Mouse (Mus musculus) right cerebral cortex, adult 18-20 months (tissue): Measurements from ENCODE around the gene Cerk.
"Not testable (repeated sequence)": the region's sequence is repeated elsewhere in the genome, so short reads cannot be mapped to it uniquely, and the experiment has no call there.

Experiments used
- DNase-seq: peaks from one replicate; pipeline ENCODE4 v3.0.0; 2022; ENCODE audit warnings: mixed read lengths

Cerk gene

DNA sequence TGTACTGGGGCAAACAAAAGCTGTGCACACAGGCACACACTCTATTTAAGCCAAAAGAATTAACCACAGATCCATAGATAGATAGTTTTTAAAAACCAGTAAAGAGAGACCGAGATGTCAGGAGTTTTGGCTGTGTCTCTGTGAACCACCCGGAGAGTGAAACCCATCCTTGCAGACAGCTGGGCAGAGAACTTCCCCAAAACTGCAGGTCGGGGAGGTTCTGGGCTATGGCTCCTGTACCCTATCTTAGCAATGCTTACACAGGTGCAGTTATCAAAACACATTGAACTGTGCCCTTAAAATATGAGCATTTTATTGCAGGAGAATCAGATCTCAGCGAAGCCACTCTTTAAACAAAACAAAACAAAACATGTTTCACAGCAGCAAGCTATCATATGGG is 5.5 kb downstream of the Cerk start:
- DNase-seq, result no peak

DNA sequence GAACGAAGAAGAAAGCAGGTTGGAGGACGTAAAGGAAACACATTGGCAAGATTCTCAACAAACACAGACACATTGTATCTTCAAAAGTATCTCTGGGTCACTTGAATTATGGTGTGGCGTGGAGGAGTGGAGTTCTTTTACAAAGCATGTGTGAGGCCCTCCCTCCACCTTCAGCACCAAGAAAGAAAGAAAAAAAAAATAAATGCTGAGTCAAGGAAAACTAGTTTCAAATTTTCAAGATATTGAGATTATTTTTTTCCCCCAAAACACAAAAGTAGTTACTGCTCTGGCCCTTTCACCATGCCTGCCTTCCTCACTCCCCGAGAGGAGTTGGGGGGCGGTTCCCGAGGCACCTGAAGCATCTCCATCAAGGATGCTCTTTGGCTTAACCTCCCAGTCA is 7.3 kb downstream of the Cerk start:
- DNase-seq, result no peak

DNA sequence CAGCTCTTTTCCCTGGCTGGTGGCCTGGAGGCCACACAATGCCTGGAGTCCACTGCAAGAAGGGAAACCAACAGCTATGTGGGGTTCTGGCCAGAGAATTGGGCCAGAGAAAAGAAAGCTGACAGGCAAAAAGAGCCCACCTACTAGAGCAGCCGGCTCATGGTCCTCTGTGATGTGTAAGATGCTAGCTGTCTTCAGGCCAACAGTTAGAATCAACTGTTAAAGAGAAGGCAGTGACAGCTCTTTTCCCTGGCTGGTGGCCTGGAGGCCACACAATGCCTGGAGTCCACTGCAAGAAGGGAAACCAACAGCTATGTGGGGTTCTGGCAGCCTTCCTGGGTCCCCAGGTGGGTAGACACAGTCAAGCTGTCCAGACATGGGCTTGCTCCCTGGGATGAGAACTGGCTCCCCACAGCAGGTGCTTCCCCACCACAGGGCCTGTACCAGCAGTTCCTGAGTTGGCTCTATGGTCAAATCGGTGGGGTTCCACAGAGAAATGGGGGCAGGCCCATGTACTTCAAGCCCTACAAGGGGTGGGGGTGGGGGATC is 8.2 kb downstream of the Cerk start:
- not testable (repeated sequence) for DNase-seq

DNA sequence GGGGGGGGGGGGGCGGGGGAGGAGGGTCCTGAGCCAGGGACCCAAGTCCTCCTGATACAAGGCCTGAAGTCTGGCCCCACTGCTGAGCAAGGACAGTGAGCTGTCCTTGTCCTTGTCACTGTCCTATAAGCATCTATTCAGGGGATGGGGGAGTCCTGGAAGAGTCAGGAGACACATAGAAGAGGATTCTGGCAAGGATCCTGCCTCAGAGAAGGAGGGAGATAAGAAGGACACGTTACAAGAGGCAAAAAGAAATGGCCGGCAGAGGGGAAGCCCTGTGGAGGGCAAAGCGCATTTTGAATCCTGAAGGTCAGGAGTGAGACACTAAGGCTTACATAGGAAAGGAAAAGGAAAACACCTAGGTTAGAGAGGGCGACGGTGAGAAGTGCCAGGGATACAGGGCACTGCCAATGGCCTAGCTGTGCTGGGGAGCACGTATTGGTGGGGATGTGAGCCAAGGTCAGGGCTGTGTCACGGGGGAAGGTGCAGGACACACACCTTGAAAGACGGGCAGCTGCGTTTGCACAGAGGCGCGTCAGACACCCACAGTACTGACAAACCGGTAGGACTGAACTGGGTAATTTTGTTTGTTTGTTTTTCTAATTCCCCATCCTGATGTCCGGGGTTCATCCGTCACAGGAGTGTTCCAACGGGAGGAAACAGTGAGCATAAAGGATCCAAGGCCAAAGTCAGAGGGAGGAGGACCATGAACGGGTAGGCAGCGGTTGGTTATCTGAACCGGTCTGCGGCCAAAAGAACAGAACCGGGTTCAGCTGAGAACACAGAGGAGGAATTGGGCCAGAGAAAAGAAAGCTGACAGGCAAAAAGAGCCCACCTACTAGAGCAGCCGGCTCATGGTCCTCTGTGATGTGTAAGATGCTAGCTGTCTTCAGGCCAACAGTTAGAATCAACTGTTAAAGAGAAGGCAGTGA is 8.9 kb downstream of the Cerk start:
- DNase-seq, result no peak

DNA sequence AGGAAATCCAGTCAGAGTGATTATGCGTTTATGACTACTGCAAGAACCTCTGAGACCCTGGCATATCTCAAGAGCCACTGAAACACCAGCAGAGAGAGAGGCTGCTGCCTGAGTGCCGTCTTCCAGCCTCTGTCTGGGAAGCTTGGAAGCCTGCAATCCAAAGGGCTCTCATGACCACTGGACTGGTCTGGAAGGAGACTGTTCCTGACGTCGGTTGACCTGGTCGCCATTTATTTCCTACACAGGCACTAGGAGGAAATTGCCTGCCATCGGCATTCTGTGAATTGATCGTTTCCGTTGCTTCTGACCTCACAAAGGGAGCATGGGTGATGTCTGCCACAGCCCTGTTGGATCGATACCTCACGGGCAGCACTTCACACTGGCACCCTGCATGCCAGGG is 9.8 kb downstream of the Cerk start:
- no peak for DNase-seq

DNA sequence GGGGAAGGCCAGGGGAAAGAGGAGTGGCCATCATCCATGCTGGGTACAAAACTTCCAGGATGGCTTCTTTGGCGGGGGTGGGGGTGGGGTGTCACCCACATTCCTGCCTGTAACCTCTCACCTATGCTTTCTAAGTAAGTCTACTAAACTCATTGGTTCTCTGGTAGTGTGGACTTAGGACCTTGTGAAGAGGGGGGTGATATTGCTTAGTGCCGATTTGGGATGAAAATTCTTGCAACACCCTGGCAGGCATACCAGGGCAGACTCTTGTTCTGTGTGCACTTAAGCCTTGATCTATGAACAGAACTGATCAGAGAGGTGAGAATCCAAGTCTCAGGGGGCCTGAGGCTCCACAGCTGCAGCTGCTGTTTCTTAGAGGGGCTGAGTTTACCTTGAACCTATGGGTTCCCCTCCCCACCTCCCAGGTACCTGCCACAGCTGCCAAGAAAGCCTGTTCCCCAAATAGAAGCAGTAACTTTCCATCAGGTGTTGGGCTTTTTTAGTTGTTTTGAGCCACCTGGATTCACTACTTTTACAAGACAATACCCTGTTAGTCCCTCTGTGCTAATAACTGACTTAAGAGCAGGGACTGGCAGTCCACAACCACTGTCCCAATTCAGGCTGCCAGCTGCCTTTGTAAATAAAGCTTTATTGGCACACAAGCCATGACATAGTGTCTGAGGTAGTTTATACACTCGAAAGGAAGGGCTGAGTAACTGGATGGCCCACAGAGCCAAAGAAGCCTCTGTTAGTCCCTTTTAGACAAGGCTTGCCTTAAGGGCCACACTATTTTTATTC is 10.5 kb downstream of the Cerk start:
- DNase-seq, result no peak

DNA sequence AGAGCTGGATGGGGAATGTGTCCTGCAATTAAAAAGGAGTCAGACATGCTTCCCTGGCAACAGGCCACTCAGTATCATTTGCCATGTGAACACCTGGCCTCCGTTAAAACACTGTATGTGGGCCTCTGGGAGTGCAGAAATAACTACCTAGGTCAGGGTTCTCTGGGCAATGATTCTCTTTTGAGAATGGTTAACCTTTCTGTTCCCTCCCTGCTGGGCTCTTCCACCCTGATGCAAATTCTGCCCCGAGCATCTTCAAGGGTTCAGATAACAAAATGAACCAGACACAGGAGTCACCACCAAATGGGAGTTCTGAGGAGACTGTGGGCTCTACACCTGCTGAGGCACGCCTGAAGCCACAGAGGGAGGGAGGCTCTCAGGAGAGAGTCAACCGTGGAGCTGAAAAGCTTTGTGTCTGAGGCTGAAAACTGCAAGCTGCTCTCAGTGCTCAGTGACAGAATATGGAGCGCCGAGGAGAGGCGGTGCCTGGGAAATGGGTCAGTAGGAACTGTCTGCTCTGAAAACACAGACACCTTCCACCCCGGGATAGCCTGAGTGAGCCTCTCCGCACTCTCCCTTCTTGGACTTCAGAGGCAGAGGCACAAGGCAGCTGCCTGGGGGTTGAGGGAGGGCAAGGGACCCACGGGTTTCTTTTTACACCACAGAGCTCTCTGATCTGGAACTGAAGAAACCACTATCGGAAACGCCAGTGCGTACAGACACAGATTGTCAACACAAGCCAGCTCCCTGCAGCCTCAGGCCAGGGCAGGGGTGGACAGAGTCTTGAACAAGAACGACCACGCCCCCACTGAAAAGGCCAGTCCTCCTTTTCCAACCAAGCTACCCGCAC is 12.6 kb downstream of the Cerk start:
- no peak for DNase-seq

DNA sequence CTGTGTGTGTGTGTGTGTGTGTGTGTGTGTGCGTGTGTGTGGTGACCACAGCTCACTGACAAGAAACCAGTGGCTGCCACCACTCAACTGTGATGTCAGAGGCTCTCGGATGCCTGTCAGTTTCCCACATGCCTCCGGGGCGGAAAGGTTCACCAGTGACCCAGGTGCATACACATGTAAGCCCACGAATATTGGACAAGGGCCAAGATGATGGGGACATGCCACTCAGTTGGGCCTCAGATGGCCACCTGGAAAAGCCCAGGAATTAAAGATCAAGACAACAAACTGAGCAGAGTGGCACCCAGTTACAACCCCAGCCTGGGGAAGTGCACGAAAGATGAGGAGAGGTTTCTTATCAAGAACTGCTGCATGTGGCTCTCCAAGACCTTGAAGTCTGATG is 13.4 kb downstream of the Cerk start:
- no peak for DNase-seq

DNA sequence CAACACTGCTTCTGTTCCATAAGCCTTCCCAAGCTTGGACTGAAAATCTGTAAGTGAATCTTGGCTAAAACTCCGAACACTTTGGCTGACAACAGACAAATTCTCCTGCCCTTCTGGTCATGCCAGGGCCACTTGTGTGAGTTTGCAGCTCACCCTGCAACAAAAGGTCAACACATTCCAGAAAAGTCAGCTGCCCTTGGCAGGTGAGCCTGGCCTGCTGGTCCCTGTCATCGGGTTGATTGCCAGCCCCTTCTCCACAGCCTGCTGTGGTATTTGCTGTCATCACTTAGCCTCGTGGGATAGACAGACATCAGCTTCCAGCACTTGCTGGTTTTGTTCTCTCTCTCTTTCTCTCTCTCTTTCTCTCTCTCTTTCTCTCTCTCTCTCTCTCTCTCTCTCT is 13.8 kb downstream of the Cerk start:
- DNase-seq, result no peak

DNA sequence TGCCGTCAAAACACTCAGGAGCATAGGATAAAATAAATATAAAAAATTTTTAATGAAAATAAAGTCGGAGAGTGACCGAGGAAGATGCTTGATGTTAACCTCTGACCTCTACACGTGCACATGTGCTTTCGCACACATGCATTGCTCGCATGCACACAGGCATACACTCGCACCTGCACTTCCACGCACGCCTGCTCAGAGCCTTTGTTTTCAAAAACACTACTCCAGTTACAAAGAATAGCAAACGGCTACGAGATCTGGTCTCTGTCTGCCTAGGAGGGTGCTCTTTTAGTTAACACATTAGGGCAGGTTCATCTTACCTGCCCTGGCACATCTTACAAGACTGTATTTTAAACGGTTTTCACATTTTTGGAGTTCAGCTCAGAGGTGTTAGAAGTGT is 14.6 kb downstream of the Cerk start:
- no peak for DNase-seq

DNA sequence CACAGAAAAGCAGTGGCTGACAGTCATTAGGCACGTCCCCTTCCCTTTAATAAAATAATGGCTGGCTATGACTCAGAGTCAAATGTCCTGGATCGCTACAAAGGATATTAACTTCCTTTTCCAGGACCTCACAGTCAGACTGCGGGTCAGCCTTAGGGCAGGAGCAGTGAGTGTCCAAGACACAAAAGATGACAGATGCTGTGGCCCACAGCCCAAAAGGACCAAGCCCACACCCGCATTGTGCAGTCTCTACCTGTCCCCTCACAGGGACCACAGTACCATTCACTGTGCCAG is 16.2 kb downstream of the Cerk start:
- DNase-seq, result no peak

DNA sequence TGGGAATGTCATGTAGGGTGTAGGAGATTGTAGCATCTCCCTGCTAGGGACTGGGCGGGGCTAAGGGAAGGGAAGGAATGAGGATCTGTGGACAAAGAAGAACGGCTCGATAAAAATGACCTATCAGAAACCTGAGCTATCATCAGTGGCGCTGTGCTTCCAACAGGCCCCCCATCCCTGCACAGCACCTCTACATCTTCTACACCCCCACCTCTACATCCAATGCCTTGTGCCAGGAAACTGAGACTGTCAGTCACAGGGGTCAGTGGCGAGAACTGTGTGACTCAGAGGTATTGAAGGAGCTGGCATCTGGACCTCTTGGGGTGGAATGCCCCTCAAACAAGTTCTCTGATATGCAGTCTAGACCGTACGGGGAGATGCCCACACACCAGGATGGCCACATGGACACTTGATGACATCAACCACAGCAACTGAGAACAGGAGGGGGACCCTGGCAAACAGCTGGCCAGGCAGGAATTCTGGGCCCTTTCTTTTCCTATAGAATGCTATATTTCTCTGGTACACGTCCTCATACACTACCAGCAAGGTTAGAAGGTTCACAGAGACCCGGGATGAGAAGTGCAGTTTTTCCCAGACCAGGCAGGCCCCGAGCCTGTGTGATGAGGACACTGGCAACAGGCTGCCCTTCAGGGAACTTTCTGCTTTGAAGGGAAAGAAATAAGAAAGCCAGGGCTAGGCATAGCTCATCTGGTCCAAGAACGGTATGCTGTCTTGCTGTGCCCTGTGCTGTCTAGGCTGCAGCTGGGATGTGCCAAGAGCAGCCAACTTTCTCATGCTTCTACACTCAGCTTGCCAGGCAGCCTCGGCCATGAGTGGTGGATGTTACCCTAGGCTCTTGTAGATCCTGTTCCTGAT is 16.8 kb downstream of the Cerk start:
- no peak for DNase-seq

DNA sequence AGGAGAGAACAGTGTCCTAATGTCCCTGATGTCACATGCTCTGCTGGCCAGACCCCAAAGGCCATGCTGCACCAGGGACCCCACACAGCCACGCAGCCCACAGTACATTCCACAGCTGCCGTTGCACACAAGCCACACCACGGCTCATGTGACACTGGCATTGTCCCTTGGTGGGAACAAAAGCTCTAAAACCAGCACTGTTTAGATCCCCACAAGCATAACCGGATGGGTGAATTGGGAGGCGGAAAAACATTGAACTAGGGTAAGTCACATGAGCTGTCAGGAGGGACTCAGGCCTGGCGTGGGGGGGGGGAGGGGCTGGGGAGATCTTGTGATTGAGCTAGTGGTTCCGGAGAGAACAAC is 17.5 kb downstream of the Cerk start:
- peak; percentile 73 for DNase-seq

DNA sequence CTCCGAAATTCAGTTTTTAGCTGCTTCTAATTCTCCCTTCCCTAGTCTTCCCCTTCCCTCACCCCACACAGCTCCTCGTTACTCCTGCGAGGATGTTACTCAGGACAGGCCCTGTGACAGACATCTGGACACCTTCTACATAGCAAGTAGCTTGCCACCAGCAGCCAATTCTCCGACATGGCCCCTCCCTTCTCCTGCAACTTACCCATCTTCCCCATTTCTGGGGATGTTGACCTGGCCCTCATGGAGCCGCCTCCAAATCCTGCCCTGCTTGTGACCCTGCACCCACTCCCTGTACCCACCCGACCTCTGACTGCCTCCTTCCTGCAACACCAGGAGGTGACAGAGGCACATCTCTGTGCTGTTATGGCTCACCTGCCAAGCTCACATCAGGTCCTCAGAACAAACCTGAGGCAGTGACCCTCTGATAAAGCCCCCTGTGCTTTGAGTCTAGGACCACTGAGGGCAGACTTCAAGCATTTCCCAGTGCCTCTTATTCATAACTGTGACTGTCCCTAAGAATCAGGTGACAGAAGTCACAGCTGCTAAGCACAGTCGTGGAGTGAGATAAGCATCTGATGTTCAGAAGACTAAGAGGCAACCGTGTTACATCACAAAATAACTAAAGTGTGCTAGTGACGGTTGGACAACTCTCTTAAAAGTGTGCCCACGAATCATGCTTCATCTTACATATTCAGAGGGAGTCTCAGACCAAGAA is 18.0 kb downstream of the Cerk start:
- DNase-seq, result no peak

DNA sequence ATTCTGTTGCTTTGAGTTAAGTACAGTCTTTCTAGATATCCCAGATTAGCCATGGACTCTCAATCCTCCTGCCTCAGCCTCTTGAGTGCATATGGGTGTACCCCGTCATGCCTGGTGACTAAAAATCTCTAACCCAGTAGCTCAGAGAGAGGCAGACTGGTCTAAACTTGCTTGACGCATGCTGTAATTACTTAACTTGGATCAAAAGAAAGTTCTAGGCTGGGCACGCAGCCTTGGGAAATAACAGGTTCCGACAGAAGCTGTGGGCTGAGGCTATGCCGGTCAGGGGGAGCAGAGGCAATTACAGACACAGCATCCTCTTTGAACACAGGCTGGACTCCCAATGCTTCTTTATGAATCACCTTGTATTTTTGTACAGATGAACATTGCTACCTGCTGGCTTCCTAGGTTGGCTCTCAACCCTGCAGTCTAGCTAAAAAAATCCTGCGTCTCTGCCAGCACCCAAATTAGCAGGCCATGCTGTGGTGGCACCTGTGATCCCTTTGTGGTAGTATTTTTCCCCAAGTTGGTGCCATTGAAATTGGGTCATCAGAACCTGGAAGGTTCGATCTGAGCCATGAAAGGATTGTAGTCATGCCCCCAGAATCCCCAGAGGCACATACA is 18.8 kb downstream of the Cerk start:
- no peak for DNase-seq

DNA sequence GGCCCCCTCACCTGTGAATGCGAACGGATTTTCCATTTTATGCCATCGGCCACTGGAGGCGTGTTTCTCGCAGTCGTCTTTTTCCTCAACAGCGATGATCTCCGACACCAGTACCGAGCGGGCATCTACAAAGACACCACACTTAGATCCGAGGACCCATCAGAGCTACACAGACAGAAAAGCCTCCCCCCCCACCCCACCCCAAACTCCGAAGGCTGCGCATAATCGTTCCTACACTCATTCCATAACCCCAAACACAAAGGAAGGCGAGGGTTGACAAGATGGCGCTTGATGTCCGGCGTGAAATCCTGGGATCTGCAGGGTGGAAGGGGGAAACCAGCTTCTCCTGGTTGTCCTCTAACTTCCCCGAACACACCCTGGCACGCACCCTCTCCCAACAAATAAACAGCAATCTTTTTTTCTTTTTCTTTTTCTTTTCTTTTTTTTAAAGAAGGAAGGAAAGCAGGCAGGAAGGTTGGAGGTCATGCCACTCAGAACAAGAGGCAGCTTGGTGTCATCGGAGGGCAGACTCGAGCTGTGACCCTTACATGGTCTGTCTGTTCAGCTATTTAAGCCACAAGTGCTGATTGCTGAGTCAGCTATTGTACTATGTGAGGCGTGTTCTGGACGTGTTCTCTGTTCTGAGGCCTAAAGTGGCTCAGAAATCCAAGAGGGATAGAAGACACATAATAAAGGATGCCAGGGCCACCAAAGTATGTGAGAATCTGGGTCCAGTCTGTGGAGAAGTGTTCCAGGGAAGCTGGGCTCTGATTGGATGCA is 19.9 kb downstream of the Cerk start:
- DNase-seq, result no peak

DNA sequence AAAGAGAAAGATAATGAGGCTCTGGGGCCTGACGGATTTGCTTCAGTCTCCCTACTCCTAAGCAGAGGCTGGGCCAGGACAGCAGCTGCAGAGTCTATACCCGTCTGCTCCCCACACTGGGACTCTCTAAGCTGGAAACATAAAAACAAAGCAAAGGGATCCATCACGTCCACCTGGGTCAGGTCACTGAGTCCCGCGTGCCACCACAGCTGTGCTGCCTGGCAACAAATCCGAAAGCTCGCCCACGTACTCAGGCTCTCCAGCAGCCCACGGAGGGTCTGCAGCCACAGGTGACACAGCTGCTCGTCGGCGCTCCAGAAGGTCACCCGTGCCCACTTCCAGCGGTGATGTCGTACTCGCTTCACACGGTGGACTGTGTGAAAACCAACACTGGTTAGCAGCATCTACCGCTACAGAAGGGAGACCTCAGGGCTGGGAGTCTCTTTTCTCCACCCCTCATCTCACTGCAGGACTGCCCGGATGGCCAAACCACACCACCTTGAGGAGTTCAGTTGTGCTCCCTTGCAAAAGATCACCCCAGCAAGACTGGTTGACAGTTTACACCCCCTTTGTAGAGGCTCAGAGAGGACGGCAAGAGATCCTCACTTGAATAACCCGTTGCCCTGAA is 21.1 kb downstream of the Cerk start:
- DNase-seq, result no peak

DNA sequence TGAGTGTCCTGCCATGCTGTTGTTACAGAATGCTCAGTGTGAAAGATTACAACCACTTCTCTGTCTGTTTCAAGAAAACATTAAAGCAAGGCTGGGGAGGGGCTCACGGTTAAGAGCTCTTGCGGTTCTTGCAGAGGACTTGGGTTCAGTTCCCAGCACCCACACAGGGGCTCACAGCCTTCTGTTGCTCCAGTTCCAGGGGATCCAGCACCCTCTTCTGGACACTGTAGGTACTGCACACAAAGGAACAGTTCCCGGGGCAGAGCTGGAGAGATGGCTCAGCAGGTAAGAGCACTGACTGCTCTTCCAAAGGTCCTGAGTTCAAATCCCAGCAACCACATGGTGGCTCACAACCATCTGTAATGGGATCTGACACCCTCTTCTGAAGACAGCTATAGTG is 24.1 kb downstream of the Cerk start:
- not testable (repeated sequence) for DNase-seq

DNA sequence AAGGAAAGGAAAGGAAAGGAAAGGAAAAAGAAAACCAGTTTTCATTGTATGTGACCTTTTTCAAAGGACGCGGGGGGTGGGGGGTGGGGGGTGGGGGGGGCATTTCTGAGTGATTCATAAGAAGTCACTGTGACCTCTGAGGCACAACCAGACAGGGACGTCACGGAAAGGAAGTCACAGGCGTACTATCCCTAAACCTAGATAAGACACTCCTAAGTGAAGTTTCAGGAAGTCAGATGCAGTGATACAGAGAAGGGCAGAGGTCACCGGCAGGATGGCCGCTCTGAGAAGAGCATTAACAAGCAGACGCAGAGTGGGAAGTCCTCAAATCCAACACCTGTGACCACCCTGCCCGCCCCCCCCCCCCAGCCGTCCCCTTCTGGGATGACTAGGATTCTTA is 25.0 kb downstream of the Cerk start:
- DNase-seq, result no peak

DNA sequence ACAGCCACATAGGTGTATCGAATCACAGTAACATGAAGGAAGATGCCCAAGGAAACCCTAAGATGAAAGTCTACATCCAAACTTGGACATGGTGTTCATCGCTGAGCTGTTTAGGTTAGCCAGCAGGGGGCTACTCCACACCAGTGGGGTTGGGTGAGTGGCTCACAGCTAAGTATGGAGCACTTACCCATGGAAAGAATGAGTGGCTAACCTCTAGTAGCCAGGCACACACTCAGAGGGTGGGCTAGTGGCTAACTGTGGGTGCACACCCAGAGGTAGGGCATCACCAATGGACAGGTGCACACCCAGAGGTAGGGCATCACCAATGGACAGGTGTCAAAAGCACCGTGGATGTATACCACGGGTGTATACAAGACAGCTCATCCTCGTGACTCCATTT is 26.2 kb downstream of the Cerk start:
- DNase-seq, result no peak
